ENCODE assay signal across 20 mouse cellular contexts in genomic region chr11:18493086-18493485, GRCm38 (mm10).
DNase-seq lines count a peak whose midpoint lies in the region; ATAC-seq and TF ChIP-seq lines count a peak whose summit lies in the region.
"Had no signal": no experiment of that assay in that cellular context is flagged by ENCODE, and none has a peak within 500 bp of the region (broad histone marks: within the 10 kb centered on the region; RNA-seq: fewer than 3 reads in every experiment).

No protein-coding gene starts in this region.

- H3K9me3 ChIP-seq in kidney, embryonic 16.5 days (ENCODE audit: low read length): no peaks in the 10 kb centered on the region
- H3K9me3 ChIP-seq: forebrain, embryonic 13.5 days; hindbrain, embryonic 15.5 days; limb, embryonic 10.5 days; midbrain, embryonic 10.5 days; neural tube, embryonic 13.5 days had no signal

- no peak overlapping the region for H3K27ac ChIP-seq in kidney, adult 2 months (ENCODE audit: insufficient read depth, low read depth, low read length)
- H3K27ac ChIP-seq in kidney, embryonic 16.5 days (ENCODE audit: low read length): no peak overlapping the region
- H3K27ac ChIP-seq: forebrain, embryonic 13.5 days; hindbrain, embryonic 15.5 days; left cerebral cortex, adult 2 months; limb, embryonic 10.5 days; midbrain, embryonic 10.5 days; neural tube, embryonic 13.5 days had no signal

- TF ChIP-seq CTCF in kidney, adult 2 months (conservative IDR thresholded peaks at IDR 0.05; ENCODE audit: insufficient read depth, insufficient read length, low read depth, low read length): no peak

- H3K4me3 ChIP-seq in kidney, adult 2 months (ENCODE audit: insufficient read depth, low read depth, low read length): no peak overlapping the region
- H3K4me3 ChIP-seq in kidney, embryonic 16.5 days (ENCODE audit: low read length): no peak overlapping the region
- peak overlapping the region; percentile 5 for H3K4me3 ChIP-seq in myocyte
- H3K4me3 ChIP-seq: forebrain, embryonic 13.5 days; hindbrain, embryonic 15.5 days; left cerebral cortex, adult 2 months; limb, embryonic 10.5 days; midbrain, embryonic 10.5 days; neural tube, embryonic 13.5 days had no signal

- DNase-seq in kidney, adult 2 months: peak; percentile 49
- DNase-seq in urinary bladder, postnatal 14 days (ENCODE audit: low spot score): peak; percentile 5
- DNase-seq in urinary bladder, postnatal 36 days (ENCODE audit: low spot score in 2 of 2): no peak
- peak; percentile 12 for DNase-seq in ZHBTc4 (ENCODE audit: low read depth, low spot score)
- no peak for DNase-seq in right cerebral cortex, adult 2 months (ENCODE audit: low spot score in 2 of 2)
- no peak for DNase-seq in gastrocnemius, adult 18-20 months (ENCODE audit: low spot score)
- DNase-seq: cerebellum, adult 18-20 months; heart, postnatal 36 days; right cerebral cortex, postnatal 25 days had no signal

- no peaks in the 10 kb centered on the region for H3K36me3 ChIP-seq in kidney, adult 2 months (ENCODE audit: control insufficient read depth, insufficient read depth, low read length)
- H3K36me3 ChIP-seq in kidney, embryonic 16.5 days (ENCODE audit: insufficient read depth, low read length): no peaks in the 10 kb centered on the region
- H3K36me3 ChIP-seq in myocyte (ENCODE audit: control insufficient read depth, insufficient read depth): no peaks in the 10 kb centered on the region
- H3K36me3 ChIP-seq: hindbrain, embryonic 15.5 days; limb, embryonic 10.5 days; midbrain, embryonic 10.5 days; neural tube, embryonic 13.5 days had no signal

- no peak for ATAC-seq in kidney, embryonic 16.5 days (ENCODE audit: low FRiP score, low TSS enrichment)
- ATAC-seq: forebrain, embryonic 13.5 days; intestine, embryonic 16.5 days had no signal

- no peak for TF ChIP-seq POLR2A in kidney, adult 2 months (IDR thresholded peaks at IDR 0.05; ENCODE audit: low read depth, low read length)
- TF ChIP-seq POLR2A in myocyte (IDR thresholded peaks at IDR 0.05; ENCODE audit: insufficient read length, low read depth): no peak

- H3K79me2 ChIP-seq in myocyte (ENCODE audit: control insufficient read depth, insufficient read depth): no peaks in the 10 kb centered on the region

- H3ac ChIP-seq in myocyte (ENCODE audit: control insufficient read depth, insufficient read length): no peak overlapping the region

- H3K9ac ChIP-seq in kidney, embryonic 16.5 days (replicated peaks; ENCODE audit: low read length): no peak overlapping the region
- H3K9ac ChIP-seq: forebrain, embryonic 13.5 days; hindbrain, embryonic 15.5 days; neural tube, embryonic 13.5 days had no signal

- no peaks in the 10 kb centered on the region; the same call in 1 of the 2 replicates for H3K27me3 ChIP-seq in kidney, adult 2 months (replicated peaks; ENCODE audit: control insufficient read depth, insufficient read depth, low read length)
- H3K27me3 ChIP-seq in kidney, embryonic 16.5 days (ENCODE audit: insufficient read depth, low read length): no peaks in the 10 kb centered on the region
- no peaks in the 10 kb centered on the region for H3K27me3 ChIP-seq in myocyte (ENCODE audit: control insufficient read depth, insufficient read depth, insufficient read length)
- H3K27me3 ChIP-seq: forebrain, embryonic 13.5 days; hindbrain, embryonic 15.5 days; neural tube, embryonic 13.5 days had no signal

- no peak overlapping the region for H3K4me2 ChIP-seq in kidney, embryonic 16.5 days (replicated peaks; ENCODE audit: low read depth, low read length)
- peak overlapping the region; percentile 46 for H3K4me2 ChIP-seq in myocyte (ENCODE audit: low read depth)
- H3K4me2 ChIP-seq: forebrain, embryonic 13.5 days; heart, embryonic 11.5 days; hindbrain, embryonic 15.5 days; liver, embryonic 11.5 days; neural tube, embryonic 13.5 days had no signal

- WGBS in kidney, adult 2 months: 28% methylated on average over 2 of the region's 2 CpGs
- whole genome bisulfite sequencing in kidney, embryonic 16.5 days: 35% methylated on average over 2 of the region's 2 CpGs

- no peaks in the 10 kb centered on the region for H3K4me1 ChIP-seq in kidney, adult 2 months (ENCODE audit: control insufficient read depth, insufficient read depth, low read length)
- H3K4me1 ChIP-seq in kidney, embryonic 16.5 days (ENCODE audit: insufficient read depth, low read length): peaks cover 8% of the 10 kb centered on the region; the same call in 1 of the 2 replicates
- H3K4me1 ChIP-seq: hindbrain, embryonic 15.5 days had no signal

TF ChIP-seq in myocyte, 11 proteins besides CTCF, POLR2A, EP300 and RAD21:
- TF ChIP-seq REST (IDR thresholded peaks at IDR 0.05; ENCODE audit: insufficient read depth, insufficient read length): no peak
- TF ChIP-seq SRF (IDR thresholded peaks at IDR 0.05; ENCODE audit: control insufficient read depth, insufficient read length, low read depth): no peak
- no peak for TF ChIP-seq POLR2AphosphoS2 (IDR thresholded peaks at IDR 0.05; ENCODE audit: insufficient read length, low read depth)
- no peak for TF ChIP-seq TCF12 (IDR thresholded peaks at IDR 0.05; ENCODE audit: insufficient read depth, poor library complexity, severe bottlenecking)
- no peak for TF ChIP-seq MAX (IDR thresholded peaks at IDR 0.05; ENCODE audit: low read depth)
- TF ChIP-seq USF1 (IDR thresholded peaks at IDR 0.05; ENCODE audit: low read depth): peak; percentile 10
- TF ChIP-seq MYOG (IDR thresholded peaks at IDR 0.05; ENCODE audit: control insufficient read depth in 1 of 3, insufficient read depth in 1 of 3, insufficient read length in 2 of 3, low read depth in 2 of 3): no peak
- 0 out of 2 replicates have a peak, but pooled peaks have one; percentile 33 for TF ChIP-seq CEBPB (IDR thresholded peaks at IDR 0.05; ENCODE audit: insufficient read depth, poor library complexity, severe bottlenecking)
- TF ChIP-seq TCF3 (IDR thresholded peaks at IDR 0.05; ENCODE audit: insufficient read length, low read depth): no peak
- no peak for TF ChIP-seq MYOD1 (IDR thresholded peaks at IDR 0.05; ENCODE audit: control insufficient read depth in 1 of 3, insufficient read length in 2 of 3, low read depth in 2 of 3)
- no peak for TF ChIP-seq E2F4 (IDR thresholded peaks at IDR 0.05; ENCODE audit: insufficient read depth)
TF ChIP-seq in myocyte: peak in this region for 2.

Comparison
In these comparisons a context has a peak if more than half of its experiments do, and no peak if none do; other contexts are left out.
1. DNase-seq: peak in kidney, adult 2 months (single experiment), urinary bladder, postnatal 14 days (single experiment) and ZHBTc4 (single experiment); none in urinary bladder, postnatal 36 days (0 of 2), right cerebral cortex, adult 2 months (0 of 2) and gastrocnemius, adult 18-20 months (single experiment).